Mouse (Mus musculus) myocyte (in vitro differentiated cells): ENCODE measurements around the gene Emid1.

ENCODE experiments used
- E2F4 ChIP-seq: IDR thresholded peaks from one replicate; pipeline ENCODE4 v1.6.1; 2011; ENCODE audit warnings: mild to moderate bottlenecking, control low read depth, moderate library complexity; ENCODE audit not compliant: insufficient read depth
- MAX ChIP-seq: IDR thresholded peaks from one replicate; pipeline ENCODE4 v1.6.1; 2011; ENCODE audit warnings: low read depth, mild to moderate bottlenecking, control low read depth
- MYOG ChIP-seq, 3 experiments: IDR thresholded peaks; one replicate each; pipeline ENCODE4 v1.6.1; 2011; ENCODE audit warnings: control low read depth in 2 of 3, low read depth in 2 of 3, mild to moderate bottlenecking in 2 of 3; ENCODE audit not compliant: insufficient read length in 2 of 3, control insufficient read depth in 1 of 3, insufficient read depth in 1 of 3
- POLR2A ChIP-seq: IDR thresholded peaks from one replicate; pipeline ENCODE4 v1.6.1; 2011; ENCODE audit warnings: low read depth, mild to moderate bottlenecking, control low read depth, moderate library complexity; ENCODE audit not compliant: insufficient read length
- POLR2AphosphoS2 ChIP-seq: IDR thresholded peaks from one replicate; pipeline ENCODE4 v1.6.1; 2011; ENCODE audit warnings: low read depth, control low read depth; ENCODE audit not compliant: insufficient read length
- REST ChIP-seq: IDR thresholded peaks from one replicate; pipeline ENCODE4 v1.6.1; 2011; ENCODE audit warnings: mild to moderate bottlenecking, control low read depth, moderate library complexity; ENCODE audit not compliant: insufficient read depth, insufficient read length
- TCF12 ChIP-seq: IDR thresholded peaks from one replicate; pipeline ENCODE4 v1.6.1; 2011; ENCODE audit warnings: mild to moderate bottlenecking, control low read depth; ENCODE audit not compliant: poor library complexity, insufficient read depth, severe bottlenecking
- USF1 ChIP-seq: IDR thresholded peaks from one replicate; pipeline ENCODE4 v1.6.1; 2011; ENCODE audit warnings: low read depth, mild to moderate bottlenecking, control low read depth, moderate library complexity

DNA sequence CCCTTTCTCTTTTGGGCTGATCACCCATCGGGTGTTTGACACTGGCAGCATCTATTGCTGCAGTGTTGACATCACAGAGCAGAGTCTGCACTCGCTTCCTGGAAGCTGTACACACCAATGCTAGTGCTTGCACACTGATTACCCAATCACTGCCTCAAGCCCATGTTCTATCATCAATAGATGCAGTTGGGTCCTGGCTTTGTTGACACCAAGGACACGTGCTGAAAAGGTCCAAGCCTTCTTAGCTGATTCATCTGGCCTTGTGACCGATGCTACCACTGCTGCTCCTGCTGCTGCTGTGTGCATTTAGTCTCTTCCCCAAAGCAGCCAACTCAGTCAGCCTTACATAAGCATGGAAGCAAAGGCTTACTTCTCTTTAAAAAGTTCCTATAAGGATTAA, 36.1 kb upstream of the Emid1 start:
- TF ChIP-seq POLR2A: no peak
- TF ChIP-seq TCF12: no peak
- TF ChIP-seq E2F4: no peak
- TF ChIP-seq POLR2AphosphoS2: peak; percentile 22
- no peak for TF ChIP-seq USF1
- no peak for TF ChIP-seq MYOG (IDR thresholded peaks at IDR 0.05; ENCODE audit: control insufficient read depth in 1 of 3, insufficient read depth in 1 of 3, insufficient read length in 2 of 3, low read depth in 2 of 3)
- TF ChIP-seq MAX: no peak
- TF ChIP-seq REST: no peak
